Mouse (Mus musculus) liver, adult 2 months (tissue): ENCODE measurements around the gene Mdm4.

Source experiments
- CTCF ChIP-seq: fragments of 200-500 bp; IDR thresholded peaks from 2 replicates; pipeline ENCODE4 v1.5.1; 2011; ENCODE audit warnings: low read depth, low read length, control low read depth
- POLR2A ChIP-seq: fragments of 200-500 bp; IDR thresholded peaks from 2 replicates; pipeline ENCODE4 v1.6.1; 2011; ENCODE audit warnings: low read length, control low read depth; ENCODE audit not compliant: insufficient read depth; ENCODE audit errors: extremely low read depth

GRCm38 (mm10) chr1:133076681-133077514, 46.5 kb upstream of the Mdm4 start:
- no peak for TF ChIP-seq CTCF
- TF ChIP-seq POLR2A = no peak
